Mouse (Mus musculus) E14TG2a.4 (cell line): ENCODE measurements around the gene Irx4.

ENCODE experiments used
- CTCF ChIP-seq: conservative IDR thresholded peaks from 2 replicates; pipeline ENCODE4 v1.5.1; 2014; ENCODE audit warnings: low read length
- NANOG ChIP-seq: IDR thresholded peaks from 2 replicates; pipeline ENCODE4 v1.6.1; 2014; ENCODE audit warnings: borderline replicate concordance, low read length, mixed read lengths
- POU5F1 ChIP-seq: IDR thresholded peaks from 2 replicates; pipeline ENCODE4 v1.6.1; 2014; ENCODE audit warnings: low read length, borderline replicate concordance

DNA sequence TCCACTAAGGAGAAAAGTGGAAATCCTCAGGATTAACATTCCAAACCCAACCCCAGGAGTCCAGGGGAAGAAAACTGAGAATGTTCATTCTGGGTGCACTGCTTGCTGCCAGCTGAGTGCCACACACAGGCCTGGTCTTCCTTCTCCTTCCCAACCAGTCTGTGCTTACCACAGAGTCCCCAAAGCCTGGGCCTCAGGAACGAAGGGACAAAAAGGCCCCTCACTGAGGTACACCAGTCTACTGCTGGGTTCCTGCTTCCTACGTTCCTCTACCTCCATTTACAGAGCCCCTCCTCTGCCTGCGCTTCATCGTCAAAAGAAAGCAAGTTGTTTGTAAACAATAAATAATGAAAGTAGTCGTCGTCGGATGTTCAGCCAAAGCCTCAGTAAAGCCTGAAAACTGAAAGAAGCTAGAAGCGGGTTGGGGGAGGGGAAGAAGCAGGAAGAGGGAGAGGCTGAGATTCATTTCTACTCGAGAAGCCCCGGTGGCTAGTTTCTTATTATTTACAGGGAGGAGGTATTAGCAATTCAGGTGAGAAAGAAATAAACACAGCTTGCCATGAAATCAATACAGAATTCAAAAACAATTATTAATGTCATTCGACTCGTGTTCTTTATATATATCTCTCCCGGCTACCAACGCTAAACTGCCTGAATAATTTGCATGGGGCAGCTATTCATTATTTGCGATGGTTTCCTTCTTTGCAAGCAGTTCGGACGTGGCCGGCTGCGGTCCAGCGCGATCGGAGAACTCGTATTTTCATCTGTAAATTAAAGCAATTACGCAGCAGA, 2.3 kb downstream of the Irx4 start:
- no peak for TF ChIP-seq CTCF
- TF ChIP-seq POU5F1, result no peak
- TF ChIP-seq NANOG, result no peak
